Mouse (Mus musculus) thymus, postnatal 0 days (tissue): ENCODE measurements around the gene Hoxd10. TPM values are rescaled to one million over a fixed set of nuclear protein-coding genes. Genes with fewer than 3 reads are reported as not detected.

Source experiments
- DNase-seq: peaks from one replicate; pipeline ENCODE4 v3.0.0-alpha.2; 2015; ENCODE audit warnings: low spot score
- polyA plus RNA-seq: library from polyadenylated mRNA; unstranded; fragments of >200 nt; fragmentation: Nextera tagmentation; extraction: Ambion mirVana; gene quantifications from 2 replicates; pipeline ENCODE4 v1.2.1, GENCODE M21; 2015

The Hoxd10 gene
- polyA plus RNA-seq, 1 experiment from 2014 or later: 0.14 TPM

- DNase-seq: no peak
These were observed 17.0 kb downstream of the Hoxd10 start for GRCm38 (mm10) chr2:74708676-74709075.

DNA sequence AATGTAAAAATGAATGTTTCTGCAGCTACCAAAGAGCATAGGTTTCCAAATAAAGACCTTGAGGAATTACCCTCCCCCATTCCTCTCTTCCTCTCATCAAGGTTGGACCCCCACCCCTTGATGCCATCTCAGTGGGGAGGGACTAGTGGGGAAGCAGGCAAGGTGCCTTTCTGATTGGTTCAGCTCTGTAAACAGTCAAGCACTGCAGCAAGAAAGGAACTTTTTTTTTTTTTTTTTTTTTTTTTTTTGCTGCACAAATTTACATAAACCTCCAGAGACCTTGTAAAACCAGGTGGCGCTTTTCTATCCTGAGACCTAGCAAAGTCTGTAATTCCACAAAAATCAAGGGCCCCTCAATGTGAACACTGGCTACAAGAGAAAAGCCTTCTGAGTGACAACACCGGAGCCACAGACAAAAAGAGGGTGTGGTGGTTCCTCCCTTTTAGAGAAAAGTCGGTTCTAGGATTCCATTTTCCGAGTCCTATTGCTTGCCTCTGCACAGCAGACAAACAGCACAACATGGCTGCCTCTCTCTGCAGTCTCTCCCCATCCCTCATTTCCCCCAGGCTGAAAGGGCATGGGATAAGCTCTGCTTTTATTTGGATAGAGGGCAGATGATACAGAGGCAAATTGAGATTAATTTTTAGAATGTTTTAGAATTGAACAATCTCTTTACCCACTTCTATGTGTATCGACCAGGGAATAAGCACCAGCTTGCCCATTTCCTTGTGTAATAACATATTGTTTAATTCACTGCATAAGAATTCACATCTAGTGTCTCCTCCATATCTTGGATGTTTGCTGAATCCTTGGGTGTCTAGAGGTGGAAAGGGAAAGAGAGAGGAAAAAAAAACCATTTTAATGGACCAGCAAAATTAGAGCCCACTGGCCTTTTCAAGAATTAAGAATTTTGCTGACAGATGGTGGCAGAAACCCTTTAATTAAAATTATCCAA, 18.0 kb downstream of the Hoxd10 start:
- no peak for DNase-seq

DNA sequence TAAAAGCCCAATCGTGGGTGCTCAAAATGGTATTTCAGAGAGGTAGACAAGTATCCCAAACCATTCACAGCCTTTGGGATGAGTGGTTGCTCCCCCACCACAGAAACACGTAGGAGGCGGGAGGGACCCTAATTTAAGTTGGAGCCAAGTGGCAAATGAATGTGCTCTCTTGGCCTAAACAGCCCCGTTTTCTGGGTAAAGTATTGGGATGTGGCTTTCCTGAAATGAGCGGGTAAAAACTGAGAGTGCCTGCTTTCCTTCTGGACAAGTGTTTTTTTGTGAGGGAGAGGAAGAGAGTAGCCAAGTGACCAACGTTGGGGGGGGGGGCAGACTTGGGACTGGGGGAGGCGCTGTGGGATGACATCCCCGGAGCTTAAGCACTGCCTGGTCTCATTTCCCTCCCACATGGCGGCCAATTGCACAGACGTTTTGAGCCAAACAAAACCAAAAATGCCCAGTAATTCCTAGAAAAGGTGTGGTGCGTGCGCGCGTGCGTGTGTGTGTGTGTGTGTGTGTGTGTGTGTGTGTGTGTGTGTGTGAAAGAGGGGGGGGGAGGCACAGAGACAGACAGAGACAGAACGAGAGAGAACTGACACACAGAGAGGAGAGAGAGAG, 19.3 kb downstream of the Hoxd10 start:
- DNase-seq: no peak

GRCm38 (mm10) chr2:74711721-74712621, 20.2 kb downstream of the Hoxd10 start, which contains the start of the genes Hoxd3 and Hoxd4:
Gene Hoxd3, plus strand, starts transcription at chr2:74711927.
Gene Hoxd4, plus strand, starts transcription at chr2:74711929.
- no peak for DNase-seq

- DNase-seq: no peak
These were observed 21.8 kb downstream of the Hoxd10 start for GRCm38 (mm10) chr2:74713239-74714150.

- DNase-seq: no peak
These were observed 22.5 kb downstream of the Hoxd10 start for GRCm38 (mm10) chr2:74714156-74714789.

- no peak for DNase-seq
These were observed 23.2 kb downstream of the Hoxd10 start for GRCm38 (mm10) chr2:74714881-74715280.

GRCm38 (mm10) chr2:74715504-74716241, 23.9 kb downstream of the Hoxd10 start:
- DNase-seq: peak; percentile 87

- no peak for DNase-seq
These were observed 28.7 kb downstream of the Hoxd10 start for GRCm38 (mm10) chr2:74720384-74720783.

GRCm38 (mm10) chr2:74720955-74721491, 29.3 kb downstream of the Hoxd10 start:
- DNase-seq: no peak

DNA sequence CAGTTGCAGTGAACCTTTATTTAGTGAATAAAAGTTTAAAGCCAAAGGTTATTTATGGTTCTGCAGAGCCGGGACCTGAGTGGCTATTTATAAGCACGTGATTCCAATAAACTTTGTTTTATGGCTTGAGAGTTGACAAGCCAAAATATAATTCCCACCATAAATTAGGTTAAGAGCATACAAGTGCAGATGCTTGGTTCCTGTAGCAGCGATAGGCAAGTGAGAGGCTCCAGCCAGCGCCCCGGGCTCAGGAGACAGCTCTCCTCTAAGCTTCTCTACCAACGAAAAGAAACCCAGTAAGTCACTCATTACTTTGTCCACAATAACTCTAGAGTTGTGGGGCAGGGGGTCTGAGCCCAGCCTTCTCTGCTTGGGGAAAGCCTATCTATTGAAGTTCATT, 30.2 kb downstream of the Hoxd10 start:
- DNase-seq: no peak

DNA sequence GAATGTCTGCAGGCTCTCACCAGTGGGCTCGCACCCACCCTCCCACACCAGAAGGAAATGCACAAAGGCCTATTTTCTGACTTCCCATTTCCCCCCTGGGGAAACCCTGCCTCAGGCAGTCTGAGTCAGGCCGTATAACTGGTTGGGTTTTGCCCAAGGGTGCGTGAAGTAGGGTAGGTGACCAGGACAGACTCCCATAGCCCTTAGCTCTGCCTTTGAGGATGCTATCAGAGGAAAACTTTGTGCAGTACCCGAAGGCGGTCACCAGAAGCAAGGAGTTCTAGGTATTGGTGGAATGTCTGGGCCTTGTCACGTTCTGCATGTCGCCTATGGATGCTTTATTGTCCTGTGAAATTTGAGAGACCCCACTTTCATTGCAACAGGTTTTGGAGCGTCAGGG, 31.2 kb downstream of the Hoxd10 start:
- no peak for DNase-seq

DNA sequence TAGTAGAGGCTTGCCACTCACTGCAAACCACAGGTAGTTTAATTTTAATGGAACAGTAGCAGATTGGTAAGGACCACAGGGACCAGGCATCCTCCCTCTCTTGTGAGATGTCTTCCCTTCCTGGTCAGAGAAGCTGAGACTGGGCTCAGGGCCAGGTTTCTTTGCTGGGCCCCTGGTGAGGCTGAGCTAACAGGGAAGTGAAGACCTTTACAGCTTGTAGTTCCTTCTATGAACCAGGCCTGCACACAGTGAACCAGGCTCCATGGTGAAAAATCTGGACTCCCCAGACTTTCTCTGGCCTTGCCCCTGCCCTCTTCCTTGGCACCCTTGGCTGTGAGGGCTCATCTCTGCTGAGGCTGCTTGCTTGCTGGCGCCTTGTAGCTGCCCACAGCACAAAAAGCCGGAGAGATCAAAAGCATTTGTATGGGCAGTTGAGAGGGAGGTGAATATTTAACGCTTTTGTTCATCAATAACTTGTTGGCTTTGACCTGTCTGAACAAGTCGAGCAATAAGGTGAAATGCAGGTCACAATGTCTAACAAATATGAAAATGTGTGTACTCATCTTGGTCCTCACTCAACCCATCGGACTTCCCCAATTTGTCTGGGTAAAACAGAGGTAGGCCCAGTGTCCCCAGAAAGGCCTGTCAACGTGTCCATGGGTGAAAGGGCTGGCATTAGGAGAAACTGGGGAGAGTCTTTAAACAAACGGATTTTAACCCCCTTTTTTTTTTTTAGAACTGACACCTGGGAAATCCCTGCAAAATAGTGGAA, 32.7 kb downstream of the Hoxd10 start:
- DNase-seq: no peak

- no peak for DNase-seq
These were observed 33.4 kb downstream of the Hoxd10 start for GRCm38 (mm10) chr2:74725171-74725570.

GRCm38 (mm10) chr2:74726551-74726950, 34.8 kb downstream of the Hoxd10 start, which contains the start of gene Gm28230:
Gene Gm28230, plus strand, starts transcription at chr2:74726728.
- DNase-seq: no peak

GRCm38 (mm10) chr2:74726973-74727639, 35.4 kb downstream of the Hoxd10 start:
- DNase-seq: no peak

DNA sequence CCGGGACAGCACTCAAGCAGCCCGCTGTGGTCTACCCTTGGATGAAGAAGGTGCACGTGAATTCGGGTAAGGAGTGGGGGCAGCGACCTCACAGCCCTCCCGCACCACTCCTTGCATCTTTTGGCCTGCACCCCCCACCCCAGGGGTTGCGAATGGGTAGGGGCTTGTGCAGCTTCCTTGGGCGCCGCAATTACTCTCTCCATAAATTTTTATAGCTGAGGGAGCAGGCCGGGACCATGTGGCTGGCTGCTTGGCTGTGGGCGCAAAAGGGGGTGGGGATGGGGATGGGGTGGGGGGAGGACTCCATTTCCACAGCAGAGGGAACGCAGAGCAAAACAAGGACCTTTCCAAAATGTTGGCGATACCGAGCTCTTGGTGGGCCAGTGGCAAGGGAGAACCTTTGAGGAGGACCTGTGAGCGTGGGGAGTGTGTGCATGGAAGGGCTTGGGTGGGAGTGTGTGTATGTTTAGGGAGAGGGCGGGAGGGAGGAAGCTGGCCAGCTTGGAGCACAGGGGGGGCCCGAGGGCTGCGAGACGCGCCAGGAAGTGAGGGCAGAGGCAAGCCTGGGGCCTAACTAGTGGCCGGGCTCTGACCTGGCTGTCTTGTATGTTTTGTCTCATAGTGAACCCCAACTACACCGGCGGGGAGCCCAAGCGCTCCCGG, 36.0 kb downstream of the Hoxd10 start:
- DNase-seq: no peak
